Mouse (Mus musculus) kidney, postnatal 25 days (tissue): ENCODE data around the gene Cbx1.
"Not testable (repeated sequence)": the region's sequence is repeated elsewhere in the genome, so short reads cannot be mapped to it uniquely, and the experiment has no call there.

Experiments
- DNase-seq, 2 experiments: peaks; one replicate each; pipeline ENCODE4 v3.0.0; 2021; ENCODE audit warnings: mixed read lengths in 2 of 2

The Cbx1 gene

GRCm38 (mm10) chr11:96839877-96840276 lies 51.0 kb downstream of the Cbx1 start:
- DNase-seq = no peak

GRCm38 (mm10) chr11:96840290-96840689 lies 51.4 kb downstream of the Cbx1 start:
- no peak for DNase-seq

GRCm38 (mm10) chr11:96843627-96844026 lies 54.7 kb downstream of the Cbx1 start:
- no peak for DNase-seq

GRCm38 (mm10) chr11:96847240-96847639 lies 58.3 kb downstream of the Cbx1 start:
- no peak for DNase-seq

GRCm38 (mm10) chr11:96848694-96849093 lies 59.8 kb downstream of the Cbx1 start:
- no peak for DNase-seq

- not testable (repeated sequence) for DNase-seq
These were observed 60.2 kb downstream of the Cbx1 start for GRCm38 (mm10) chr11:96849145-96849544.

GRCm38 (mm10) chr11:96849681-96850467 lies 60.9 kb downstream of the Cbx1 start, which contains the start of gene Copz2:
Gene Copz2 (plus strand): TSS chr11:96849870.
- peak; percentile 58 to 76 for DNase-seq

GRCm38 (mm10) chr11:96857446-96857845 lies 68.5 kb downstream of the Cbx1 start:
- no peak for DNase-seq
